In the genomic region with DNA sequence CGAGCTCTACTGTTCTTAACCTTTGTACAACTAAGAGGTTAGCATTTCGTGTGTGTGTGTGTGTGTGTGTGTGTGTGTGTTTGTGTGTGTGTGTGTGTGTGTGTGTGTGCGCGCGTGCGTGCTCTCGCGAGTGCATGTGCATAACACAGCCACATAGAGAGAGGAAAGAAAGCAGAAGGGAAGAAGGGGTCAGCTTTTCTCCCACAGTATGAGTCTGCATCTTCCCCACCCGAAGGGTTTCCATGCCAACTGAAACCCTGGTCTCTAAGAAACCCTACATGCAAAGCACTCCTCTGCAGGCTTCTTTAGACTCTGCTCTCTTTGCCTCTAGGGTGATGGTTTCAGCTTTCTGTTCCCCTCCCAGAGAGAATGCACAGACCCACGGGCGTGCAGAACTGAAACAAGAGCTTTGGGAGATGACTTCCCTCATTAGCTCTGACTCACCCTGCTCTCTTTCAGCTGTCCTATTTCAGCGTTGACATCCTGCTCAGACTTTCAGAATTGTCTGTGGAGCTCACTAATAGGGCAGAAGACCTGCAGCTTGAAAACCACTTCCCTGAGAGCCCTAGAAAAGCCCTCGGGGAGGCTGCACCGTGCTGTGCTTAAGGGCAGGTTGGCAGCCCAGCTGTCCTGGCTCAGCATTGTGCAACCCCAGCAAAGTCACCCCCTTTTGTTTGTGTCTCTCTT, we compare ENCODE assay signal across 9 mouse cellular contexts. TPM values are rescaled to one million over a fixed set of nuclear protein-coding genes. Genes with fewer than 3 reads are reported as not detected.
A peak's percentile ranks its signal among the peaks of the same experiment; 100 is the strongest.
DNase-seq lines count a peak whose midpoint lies in the region; ATAC-seq and TF ChIP-seq lines count a peak whose summit lies in the region.
"Had no signal": no experiment of that assay in that cellular context is flagged by ENCODE, and none has a peak within 500 bp of the region (broad histone marks: within the 10 kb centered on the region; RNA-seq: fewer than 3 reads in every experiment).

No protein-coding gene starts in this region.

- no peak overlapping the region for H3K9ac ChIP-seq in embryonic facial prominence, embryonic 11.5 days (replicated peaks; ENCODE audit: low read length)

- 65% methylated on average over 14 of the region's 14 CpGs for WGBS in embryonic facial prominence, embryonic 11.5 days

- no peak for DNase-seq in gastrocnemius, adult 2 months
- no peak for DNase-seq in gastrocnemius, postnatal 10 days
- peak; percentile 80 to 84 for DNase-seq in B cell, adult 2 months
- DNase-seq in embryonic facial prominence, embryonic 11.5 days (ENCODE audit: low spot score), result peak; percentile 49
- DNase-seq in layer of hippocampus, adult 9-10 months (ENCODE audit: low spot score), result peak; percentile 39
- peak; percentile 73 for DNase-seq in naive thymus-derived CD4-positive, alpha-beta T cell, adult 2 months (ENCODE audit: low read depth)
- DNase-seq in thymus, postnatal 4 days, result peak; percentile 58
- no peak for DNase-seq in ovary, postnatal 36 days (ENCODE audit: low spot score)

- H3K27me3 ChIP-seq in embryonic facial prominence, embryonic 11.5 days (ENCODE audit: control insufficient read depth, insufficient read depth, low read length), result no peaks in the 10 kb centered on the region

- no peak overlapping the region for H3K4me2 ChIP-seq in embryonic facial prominence, embryonic 11.5 days (ENCODE audit: low read depth, low read length)

- H3K27ac ChIP-seq in gastrocnemius, adult 2 months, result peak overlapping the region; percentile 28; the same call in 1 of the 2 replicates
- H3K27ac ChIP-seq in embryonic facial prominence, embryonic 11.5 days (replicated peaks; ENCODE audit: low read depth, low read length), result no peak overlapping the region

- no peak; the same call in 1 of the 2 replicates for ATAC-seq in embryonic facial prominence, embryonic 11.5 days (replicated peaks; ENCODE audit: insufficient number of reproducible peaks, low FRiP score, low TSS enrichment, low read depth)
- ATAC-seq: Patski had no signal

- no peak for TF ChIP-seq CTCF in gastrocnemius, adult 2 months (IDR thresholded peaks at IDR 0.05)

- H3K36me3 ChIP-seq in embryonic facial prominence, embryonic 11.5 days (replicated peaks; ENCODE audit: control insufficient read depth, insufficient read depth, low read depth, low read length), result no peaks in the 10 kb centered on the region

- H3K4me1 ChIP-seq in embryonic facial prominence, embryonic 11.5 days (ENCODE audit: control insufficient read depth, insufficient read depth, low read length), result peaks cover 3% of the 10 kb centered on the region; the same call in 1 of the 2 replicates

- H3K4me3 ChIP-seq in gastrocnemius, adult 2 months, result no peak overlapping the region
- H3K4me3 ChIP-seq in embryonic facial prominence, embryonic 11.5 days (ENCODE audit: low read depth, low read length), result no peak overlapping the region

- intact Hi-C loops in gastrocnemius, adult 2 months (cut with DNase I), result no loop called here

- H3K9me3 ChIP-seq in embryonic facial prominence, embryonic 11.5 days (replicated peaks; ENCODE audit: control insufficient read depth, low read length), result no peaks in the 10 kb centered on the region

RNA-seq across cellular contexts. Expression of a gene that starts 21.4 kb away (rescaled TPM):
- under 1 TPM; 0.31 to 0.53 TPM for total RNA-seq in gastrocnemius, adult 2 months (2021)
- total RNA-seq in gastrocnemius, postnatal 10 days (2021), result 1 to 10 TPM; 1.1 to 1.4 TPM
- 0.17 and 0.18 TPM in 2 replicates for polyA plus RNA-seq in embryonic facial prominence, embryonic 11.5 days (2014; fragmentation: Nextera tagmentation; extraction: Ambion mirVana)
- polyA plus RNA-seq: Patski had no signal

RNA-seq across cellular contexts. Expression of a gene that starts 28.3 kb away (rescaled TPM):
- 10 to 100 TPM; 18.1 to 22.5 TPM for total RNA-seq in gastrocnemius, adult 2 months (2021)
- 10 to 100 TPM; 12.2 to 14.2 TPM for total RNA-seq in gastrocnemius, postnatal 10 days (2021)
- 13.5 and 14.3 TPM in 2 replicates for polyA plus RNA-seq in embryonic facial prominence, embryonic 11.5 days (2014; fragmentation: Nextera tagmentation; extraction: Ambion mirVana)

RNA-seq across cellular contexts. Expression of a gene that starts 32.6 kb away (rescaled TPM):
- total RNA-seq in gastrocnemius, adult 2 months (2021), result under 1 TPM in 1 of 2 experiments, not detected in 1; 0.28 TPM
- total RNA-seq in gastrocnemius, postnatal 10 days (2021), result 1 to 10 TPM in 1 of 2 experiments, under 1 TPM in 1; 0.63 to 1.1 TPM
- polyA plus RNA-seq in embryonic facial prominence, embryonic 11.5 days (2014; fragmentation: Nextera tagmentation; extraction: Ambion mirVana), result 1.0 and 1.5 TPM in 2 replicates

Comparison
In these comparisons a context has a peak if more than half of its experiments do, and no peak if none do; other contexts are left out.
1. DNase-seq: peak in B cell, adult 2 months (2 of 2), embryonic facial prominence, embryonic 11.5 days (single experiment), layer of hippocampus, adult 9-10 months (single experiment), naive thymus-derived CD4-positive, alpha-beta T cell, adult 2 months (single experiment) and thymus, postnatal 4 days (single experiment); none in gastrocnemius, adult 2 months (single experiment), gastrocnemius, postnatal 10 days (single experiment) and ovary, postnatal 36 days (single experiment).